Mouse (Mus musculus) urinary bladder, postnatal 36 days (tissue): ENCODE data around the gene Herpud2.
"Not testable (repeated sequence)": the region's sequence is repeated elsewhere in the genome, so short reads cannot be mapped to it uniquely, and the experiment has no call there.

Experiments
- DNase-seq, 2 experiments: peaks; one replicate each; pipeline ENCODE4 v3.0.0; 2022; ENCODE audit warnings: low spot score in 2 of 2, mixed read lengths in 1 of 2

Gene Herpud2

GRCm38 (mm10) chr9:25145925-25146324 is 5.7 kb downstream of the Herpud2 start:
- no peak for DNase-seq

- no peak for DNase-seq
Observed at GRCm38 (mm10) chr9:25143950-25144349, 7.7 kb downstream of the Herpud2 start.

DNA sequence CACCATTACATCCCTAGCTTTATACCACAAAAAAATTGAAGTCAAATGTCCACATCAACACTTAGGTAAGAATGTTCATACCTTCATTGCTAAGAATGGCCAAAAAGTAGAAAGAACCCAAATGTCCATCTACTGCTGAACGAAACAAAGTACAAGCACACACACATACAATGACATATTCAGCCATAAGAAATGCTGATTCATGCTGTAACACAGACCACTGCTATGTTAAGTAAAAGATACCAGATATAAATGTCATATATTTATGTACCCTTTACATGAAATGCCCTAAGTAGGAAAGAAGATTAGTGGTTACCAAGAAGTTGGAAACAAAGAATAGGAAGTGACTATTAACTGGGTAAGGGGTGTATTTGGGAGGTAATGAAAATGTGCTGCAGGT is 8.6 kb downstream of the Herpud2 start:
- DNase-seq, result no peak

DNA sequence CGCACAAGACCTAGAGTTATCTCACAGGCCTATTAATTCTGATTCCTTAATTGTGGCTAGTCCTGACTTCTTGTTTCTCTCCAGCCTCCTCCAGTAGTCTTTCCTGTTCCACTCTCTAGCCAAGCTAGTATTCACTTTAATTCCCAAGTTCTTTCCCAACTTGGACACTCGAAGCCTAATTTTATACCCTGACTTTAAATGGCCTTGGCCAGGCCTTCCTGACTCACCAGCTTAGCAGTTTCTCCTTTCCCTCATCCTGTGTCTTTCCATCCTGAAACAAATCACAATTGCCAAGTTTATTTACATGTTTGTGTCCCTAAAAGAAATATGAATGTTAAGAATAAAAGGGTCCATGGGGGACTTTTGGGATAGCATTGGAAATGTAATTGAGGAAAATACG is 9.6 kb downstream of the Herpud2 start:
- DNase-seq, result no peak

DNA sequence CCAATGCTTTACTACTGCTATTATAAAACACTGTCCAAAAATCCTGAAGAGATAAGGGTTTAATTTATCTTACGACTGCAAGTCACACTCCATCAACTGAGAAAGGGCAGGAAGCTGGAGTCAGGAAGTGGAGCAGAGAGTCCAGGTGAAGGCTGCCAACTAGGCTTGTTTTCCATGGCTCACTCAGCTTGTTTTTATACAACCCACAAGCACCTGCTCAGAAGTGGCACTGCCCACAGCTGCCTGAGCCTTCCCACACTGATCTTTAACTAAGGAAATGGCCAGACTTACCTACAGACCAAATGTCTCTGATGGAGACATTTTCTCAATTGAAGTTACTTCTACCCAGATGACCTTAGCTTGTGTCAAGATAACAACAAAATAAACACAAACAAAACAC is 11.3 kb downstream of the Herpud2 start:
- no peak for DNase-seq

GRCm38 (mm10) chr9:25138900-25139299 is 12.7 kb downstream of the Herpud2 start:
- no peak for DNase-seq

DNA sequence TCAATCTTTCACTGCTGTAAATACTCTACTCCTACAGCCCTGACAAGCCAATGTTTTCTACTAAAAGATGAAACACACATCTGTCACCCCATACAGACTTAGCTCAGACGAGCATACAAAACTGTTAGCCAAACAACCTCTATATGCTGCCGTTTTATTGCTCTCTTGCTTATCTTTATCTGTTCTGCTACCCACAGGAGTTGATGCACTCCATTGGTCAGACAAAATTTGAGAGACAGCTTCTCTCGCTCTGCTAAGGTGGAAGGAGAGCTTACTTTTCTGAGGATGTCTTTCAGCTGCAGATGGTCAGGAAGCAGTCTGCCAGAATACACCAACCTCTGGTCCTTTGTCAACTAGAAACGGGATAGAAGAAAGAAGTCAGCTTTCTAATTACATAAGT is 18.7 kb downstream of the Herpud2 start:
- no peak for DNase-seq

GRCm38 (mm10) chr9:25132253-25132652 is 19.4 kb downstream of the Herpud2 start:
- no peak for DNase-seq

DNA sequence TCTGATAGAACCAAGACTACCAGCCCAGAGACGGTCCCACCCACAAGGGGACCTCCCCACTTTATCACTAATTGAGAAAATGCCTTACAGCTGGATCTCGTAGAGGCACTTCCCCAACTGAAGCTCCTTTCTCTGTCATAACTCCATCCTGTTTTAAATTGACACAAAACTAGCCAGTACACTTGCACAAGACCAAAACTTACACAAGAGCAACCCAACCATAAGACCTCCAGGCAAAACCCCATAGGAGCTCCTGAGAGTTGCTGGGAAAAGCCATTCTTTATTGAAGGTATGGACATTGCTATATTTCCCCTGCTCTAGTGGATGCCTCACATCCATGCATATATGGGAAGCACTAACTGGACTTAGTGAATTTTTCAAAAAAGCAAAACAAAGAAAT is 27.6 kb downstream of the Herpud2 start:
- no peak for DNase-seq

DNA sequence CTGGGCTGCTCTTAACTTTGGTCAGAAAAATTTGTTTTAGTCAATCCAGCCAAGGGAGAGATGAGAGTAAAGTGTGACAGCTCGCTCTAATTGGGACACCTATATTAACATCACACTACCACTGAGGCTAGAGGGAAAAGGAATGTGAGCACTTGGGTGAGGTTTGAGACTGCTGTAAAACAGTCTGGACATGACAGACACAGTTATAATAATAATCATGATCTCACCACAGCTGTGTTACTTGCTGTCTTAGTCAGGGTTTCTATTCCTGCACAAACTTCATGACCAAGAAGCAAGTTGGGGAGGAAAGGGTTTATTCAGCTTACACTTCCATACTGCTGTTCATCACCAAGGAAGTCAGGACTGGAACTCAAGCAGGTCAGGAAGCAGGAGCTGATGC is 28.0 kb downstream of the Herpud2 start:
- DNase-seq, result not testable (repeated sequence)

- no peak for DNase-seq
Observed at GRCm38 (mm10) chr9:25104638-25105037, 47.0 kb downstream of the Herpud2 start.

- no peak for DNase-seq
Observed at GRCm38 (mm10) chr9:25102881-25103280, 48.7 kb downstream of the Herpud2 start.

DNA sequence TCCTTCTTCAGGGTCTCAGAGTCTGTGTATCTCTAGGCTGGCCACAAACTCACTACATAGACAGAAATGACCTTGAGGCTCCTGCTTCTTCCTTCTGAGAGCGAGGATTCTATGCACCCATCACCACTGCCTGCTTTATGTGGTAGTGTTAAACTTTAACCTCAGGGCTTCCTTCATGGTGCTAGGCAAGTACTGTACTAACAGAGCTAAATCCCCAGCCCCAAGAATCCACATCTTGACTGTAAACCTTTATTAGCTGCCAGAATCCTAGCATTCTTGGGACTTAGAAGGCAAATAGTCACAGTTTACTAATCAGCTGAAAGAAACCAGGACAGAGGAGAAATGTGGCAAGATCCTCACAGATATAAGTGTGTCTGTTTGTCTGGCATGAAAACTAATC is 60.8 kb downstream of the Herpud2 start:
- no peak for DNase-seq

DNA sequence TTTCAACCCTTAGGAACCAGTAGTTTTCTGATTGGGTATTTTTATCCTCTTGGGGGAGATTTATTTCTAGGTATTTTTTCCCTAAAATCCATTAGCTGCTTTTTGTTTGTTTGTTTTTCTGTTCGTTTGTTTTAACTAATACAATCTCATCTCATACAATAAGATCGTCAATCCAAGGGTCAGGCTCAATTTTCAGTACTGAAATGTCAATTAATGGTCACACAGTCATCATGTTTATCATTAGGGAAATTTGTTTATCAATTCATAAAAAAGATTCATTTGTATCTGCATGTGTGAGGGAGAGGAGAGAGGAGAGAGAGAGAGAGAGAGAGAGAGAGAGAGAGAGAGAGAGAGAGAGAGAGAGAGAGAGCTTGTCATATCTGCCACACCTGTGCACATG is 62.5 kb downstream of the Herpud2 start, which contains the start of gene Gm10181:
Gm10181 (plus strand) TSS at position 301 of the 400 bp plus-strand sequence.
- DNase-seq, result no peak

DNA sequence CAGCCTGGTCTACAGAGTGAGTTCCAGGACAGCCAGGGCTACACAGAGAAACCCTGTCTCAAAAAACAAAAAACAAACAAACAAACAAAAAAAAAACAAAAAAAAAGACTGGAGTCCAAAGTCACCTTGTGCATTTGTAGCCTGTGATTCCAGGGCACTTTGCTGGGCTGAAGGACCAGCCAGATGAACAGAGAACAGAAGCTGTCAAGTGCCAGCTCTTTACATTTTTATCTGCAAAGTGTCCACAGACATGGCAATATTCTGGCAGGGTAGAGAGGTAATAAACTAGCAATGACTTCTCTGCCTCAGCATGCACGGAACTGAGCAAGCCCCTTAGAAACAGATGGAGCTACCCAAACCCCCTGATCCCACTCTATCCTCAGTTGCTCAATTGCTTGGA is 75.1 kb downstream of the Herpud2 start:
- no peak for DNase-seq

GRCm38 (mm10) chr9:25075977-25076376 is 75.6 kb downstream of the Herpud2 start:
- no peak for DNase-seq

- DNase-seq, result no peak
Observed at GRCm38 (mm10) chr9:25072666-25073065, 79.0 kb downstream of the Herpud2 start.

DNA sequence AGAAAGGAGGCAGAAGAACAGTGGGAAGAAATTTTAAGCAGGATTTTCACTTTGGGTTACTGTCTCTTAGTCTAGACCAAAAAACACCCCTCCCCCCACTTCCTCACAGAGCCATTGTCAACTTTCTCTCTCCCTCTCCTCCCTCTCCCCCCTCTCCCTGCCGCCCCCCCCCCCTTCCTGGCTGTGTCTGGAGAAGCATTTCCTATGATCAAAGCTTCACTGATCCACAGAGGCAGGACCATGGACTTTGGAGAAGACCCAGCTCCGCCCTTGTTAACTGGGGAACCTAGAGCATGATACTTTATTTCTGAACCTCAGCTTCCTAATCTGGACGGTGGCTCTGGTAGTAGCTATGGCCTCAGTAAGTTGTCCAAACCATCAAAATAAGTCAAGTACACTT is 92.9 kb downstream of the Herpud2 start:
- no peak for DNase-seq
